Mouse (Mus musculus): ENCODE measurements at regions not wholly inside any gene's neighbourhood (a gene's known extent, or its start where the extent isn't known, plus 50 kb on each side); places are given as distances from the start of the nearest gene placed in this dataset.

DNA sequence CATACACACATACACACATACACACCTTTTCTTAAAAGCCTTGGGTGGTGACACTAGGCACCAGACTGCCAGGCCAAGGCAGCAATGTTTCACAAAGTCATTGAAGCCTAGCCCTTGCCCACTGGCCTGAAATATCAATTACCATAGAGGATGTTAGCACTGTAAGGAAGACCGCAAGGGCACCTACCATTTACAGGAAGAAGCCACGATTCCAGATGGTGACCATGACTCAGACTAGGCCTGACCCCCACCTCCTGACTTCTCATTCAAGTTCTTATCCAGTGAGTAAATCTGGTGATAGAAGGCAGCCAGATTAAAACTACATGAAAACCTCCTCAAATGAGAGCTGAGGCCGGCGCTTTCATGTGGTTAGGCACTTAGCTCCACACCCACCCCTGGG lies 165.3 kb upstream of the Spred2 start:
- TF ChIP-seq POU5F1 (IDR thresholded peaks at IDR 0.05; ENCODE audit: borderline replicate concordance, low read length) (no peak), CTCF (conservative IDR thresholded peaks at IDR 0.05; ENCODE audit: low read length) (no peak), NANOG (IDR thresholded peaks at IDR 0.05; ENCODE audit: borderline replicate concordance, low read length) (no peak)

All from E14TG2a.4 (cell line).